Mouse (Mus musculus) frontal cortex, postnatal 14 days (tissue): ENCODE results near the gene Lix1l.
"Not testable (repeated sequence)": the region's sequence is repeated elsewhere in the genome, so short reads cannot be mapped to it uniquely, and the experiment has no call there.

Source experiments
- DNase-seq, 2 experiments: peaks; one replicate each; pipeline ENCODE4 v3.0.0; 2022; ENCODE audit warnings: low spot score in 2 of 2

The Lix1l gene

GRCm38 (mm10) chr3:96581771-96582515 lies 19.0 kb upstream of the Lix1l start:
- DNase-seq, result no peak

DNA sequence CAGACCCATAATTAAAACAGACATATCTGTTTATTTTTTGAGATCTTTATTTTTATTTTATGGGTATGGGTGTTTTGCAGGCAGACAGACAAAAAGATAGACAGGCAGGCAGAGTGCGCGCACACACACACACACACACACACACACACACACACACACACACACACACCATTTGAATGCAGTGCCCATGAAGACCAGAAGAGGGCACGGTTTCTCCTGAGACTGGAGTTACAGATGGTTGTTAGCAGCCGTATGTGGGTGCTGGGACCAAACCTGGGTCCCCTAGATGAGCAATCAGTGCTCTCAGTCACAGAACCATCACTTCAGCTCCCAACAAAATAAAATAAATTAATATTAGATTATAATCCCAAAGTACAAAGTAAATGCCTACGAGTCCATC lies 17.6 kb upstream of the Lix1l start:
- no peak for DNase-seq

DNA sequence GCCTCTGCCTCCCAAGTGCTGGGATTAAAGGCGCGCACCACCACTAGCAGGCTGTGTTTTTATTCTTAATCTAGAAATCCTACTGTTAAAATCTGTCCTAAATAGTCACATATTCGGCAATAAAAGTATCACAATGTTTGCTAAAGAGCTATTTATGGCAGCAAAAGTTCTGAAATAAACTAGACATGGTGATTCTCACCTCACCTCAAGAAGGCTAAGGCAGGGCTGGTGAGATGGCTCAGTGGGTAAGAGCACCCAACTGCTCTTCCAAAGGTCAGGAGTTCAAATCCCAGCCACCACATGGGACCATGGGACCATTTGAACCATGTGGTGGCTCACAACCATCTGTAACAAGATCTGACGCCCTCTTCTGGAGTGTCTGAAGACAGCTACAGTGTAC lies 10.3 kb upstream of the Lix1l start:
- DNase-seq, result no peak

DNA sequence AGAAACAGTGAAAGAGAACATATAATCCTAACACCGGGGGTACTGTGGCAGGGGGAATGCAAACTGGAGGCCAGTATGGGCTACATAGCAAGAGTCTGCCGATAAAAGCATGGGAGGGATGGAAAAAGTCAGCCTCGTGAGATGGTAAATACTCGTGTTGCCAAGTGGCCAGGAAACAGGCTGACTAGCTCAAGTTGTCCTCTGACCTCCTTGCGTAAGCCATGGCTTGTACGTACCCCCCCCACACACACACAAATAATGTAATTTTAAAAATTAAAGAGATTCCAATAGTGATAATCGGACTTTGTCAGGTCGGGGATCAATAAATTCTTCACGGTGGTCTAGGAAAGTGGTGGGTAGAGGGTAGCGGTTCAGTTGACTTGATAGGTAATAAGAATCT lies 7.6 kb upstream of the Lix1l start:
- no peak for DNase-seq

GRCm38 (mm10) chr3:96593790-96594560 lies 7.0 kb upstream of the Lix1l start, which contains the start of gene Polr3gl:
TSS of gene Polr3gl (minus strand) at chr3:96594181.
- peak; percentile 91 to 94 for DNase-seq

GRCm38 (mm10) chr3:96594851-96595250 lies 6.1 kb upstream of the Lix1l start:
- no peak for DNase-seq

- DNase-seq, result peak in 1 of 2 experiments; percentile 40
Observed at GRCm38 (mm10) chr3:96595661-96596060, 5.3 kb upstream of the Lix1l start.

DNA sequence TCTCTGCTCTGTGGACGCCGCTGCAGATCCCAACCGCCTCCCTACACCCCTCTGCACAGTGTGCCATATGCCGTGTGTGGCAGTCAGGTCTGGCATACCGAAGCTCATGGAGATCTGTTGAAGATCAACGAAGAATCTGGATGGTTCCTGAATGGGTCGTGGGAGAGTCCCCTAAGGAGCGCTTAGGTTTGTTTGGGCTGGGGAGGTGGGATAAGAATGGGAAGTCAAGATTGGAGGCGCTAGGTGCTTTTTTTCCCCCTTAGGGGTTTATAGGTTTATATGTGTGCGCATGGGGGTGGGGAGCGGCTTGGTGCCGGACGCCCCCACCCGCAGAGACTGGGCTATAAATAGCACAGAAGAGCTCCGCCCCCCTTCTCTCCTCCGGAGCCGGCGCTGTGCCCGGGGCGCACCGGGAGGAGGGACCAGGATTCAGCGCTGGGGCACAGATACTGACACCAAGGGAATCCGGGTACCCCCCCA lies 4.7 kb upstream of the Lix1l start, which contains the start of gene Ankrd34a:
TSS of gene Ankrd34a (plus strand) at position 409 of the 480 bp plus-strand sequence.
- peak; percentile 71 to 75 for DNase-seq

DNA sequence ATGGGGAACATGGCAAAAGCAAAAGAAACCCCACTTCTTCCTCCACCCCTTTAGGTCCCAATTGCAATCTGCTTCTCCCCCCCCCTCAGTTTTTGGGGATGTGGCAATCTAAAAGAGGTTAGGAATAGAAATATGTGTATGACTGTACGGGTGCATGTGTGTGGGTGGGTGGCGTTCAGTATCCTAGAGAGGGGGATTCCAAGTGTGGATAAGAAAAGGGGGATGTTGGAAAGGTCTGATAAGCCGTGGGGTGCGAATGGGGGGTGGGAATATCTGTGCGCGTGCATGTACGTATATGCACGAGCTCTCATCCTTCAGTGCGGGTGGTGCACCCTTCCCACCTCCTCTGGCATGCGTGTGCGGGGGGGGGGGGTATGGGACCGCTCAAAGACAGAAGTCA lies 4.1 kb upstream of the Lix1l start:
- DNase-seq, result peak in 1 of 2 experiments; percentile 34

GRCm38 (mm10) chr3:96597435-96597891 lies 3.5 kb upstream of the Lix1l start:
- DNase-seq, result peak; percentile 33 to 47

GRCm38 (mm10) chr3:96598156-96599068 lies 2.5 kb upstream of the Lix1l start:
- DNase-seq, result peak; percentile 53 to 61

DNA sequence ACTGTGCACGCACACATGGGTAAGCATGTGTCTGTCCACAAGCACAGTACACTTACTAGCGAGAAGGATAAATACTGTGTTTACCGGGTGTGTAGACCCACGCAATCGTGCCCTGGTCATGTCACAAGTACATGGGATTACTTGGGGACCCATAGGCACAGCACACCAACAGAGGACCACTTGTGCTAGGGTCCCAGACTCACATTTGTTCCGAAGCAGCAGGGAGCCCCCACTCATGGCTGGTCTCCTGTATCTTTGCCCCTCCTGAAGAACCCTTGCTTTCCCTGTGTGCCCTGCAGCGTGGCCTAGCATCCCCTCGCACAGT lies 1.9 kb upstream of the Lix1l start:
- DNase-seq, result no peak

GRCm38 (mm10) chr3:96599411-96599810 lies 1.5 kb upstream of the Lix1l start:
- no peak for DNase-seq

GRCm38 (mm10) chr3:96601251-96601787 lies 370 bp downstream of the Lix1l start:
- peak; percentile 55 for DNase-seq

- DNase-seq, result no peak
Observed at GRCm38 (mm10) chr3:96601941-96602703, 1.2 kb downstream of the Lix1l start.

DNA sequence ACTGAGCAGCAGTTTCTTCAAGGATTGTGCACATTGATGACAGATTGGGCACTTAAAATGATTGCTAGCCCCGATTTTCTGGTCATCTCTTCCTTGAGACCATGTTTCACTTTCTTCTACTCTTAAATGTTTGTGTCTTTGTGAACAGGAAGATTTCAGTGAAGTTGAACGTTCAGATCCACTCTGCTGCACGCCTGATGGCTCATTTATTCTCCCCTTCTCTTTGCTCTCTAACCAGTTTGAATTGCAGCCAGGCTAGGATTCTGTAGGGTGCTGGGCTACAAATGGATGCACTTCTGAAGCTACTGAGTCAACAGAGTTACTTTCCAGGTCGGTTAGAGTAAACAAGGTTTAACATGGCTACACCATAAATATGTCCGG lies 1.7 kb downstream of the Lix1l start:
- DNase-seq, result no peak

GRCm38 (mm10) chr3:96603311-96603710 lies 2.4 kb downstream of the Lix1l start:
- no peak for DNase-seq

- not testable (repeated sequence) for DNase-seq
Observed at GRCm38 (mm10) chr3:96606007-96606406, 5.1 kb downstream of the Lix1l start.

DNA sequence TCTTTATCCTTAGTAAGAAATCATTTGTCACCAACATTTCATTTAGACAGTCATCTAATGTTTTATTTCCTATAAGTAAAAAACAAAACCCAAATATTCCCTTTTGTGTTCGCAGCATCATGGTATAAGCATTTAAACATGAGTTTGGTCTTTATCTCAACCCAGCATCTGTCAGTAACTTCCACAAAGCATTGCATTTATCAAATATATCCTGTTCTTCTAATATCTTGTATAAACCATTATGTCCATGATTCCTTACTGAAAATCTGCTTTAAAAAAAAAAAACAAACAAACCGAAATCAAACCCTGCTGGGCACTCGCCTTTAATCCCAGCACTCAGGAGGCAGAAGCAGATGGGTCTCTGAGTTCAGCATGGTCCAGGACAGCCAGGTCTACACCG lies 5.7 kb downstream of the Lix1l start:
- no peak for DNase-seq

DNA sequence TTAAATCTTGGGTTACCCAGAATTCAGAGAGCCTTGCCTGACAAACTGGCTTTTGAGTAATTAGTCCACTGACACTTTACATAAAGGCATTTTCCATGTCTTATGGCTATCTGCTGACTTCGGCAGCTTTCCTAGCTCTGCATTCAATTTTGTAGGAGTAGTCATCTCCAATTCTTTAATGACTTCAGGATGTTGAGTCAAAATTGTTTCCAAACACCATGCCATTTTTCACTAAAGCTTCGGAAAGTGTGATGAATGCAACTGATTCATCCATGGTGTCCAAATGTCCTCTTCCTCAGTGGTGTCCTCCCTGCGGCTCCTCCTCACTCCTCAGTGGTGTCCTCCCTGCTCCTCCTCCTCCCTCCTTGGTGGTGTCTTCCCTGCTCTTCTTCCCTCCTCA lies 17.0 kb downstream of the Lix1l start:
- DNase-seq, result no peak

DNA sequence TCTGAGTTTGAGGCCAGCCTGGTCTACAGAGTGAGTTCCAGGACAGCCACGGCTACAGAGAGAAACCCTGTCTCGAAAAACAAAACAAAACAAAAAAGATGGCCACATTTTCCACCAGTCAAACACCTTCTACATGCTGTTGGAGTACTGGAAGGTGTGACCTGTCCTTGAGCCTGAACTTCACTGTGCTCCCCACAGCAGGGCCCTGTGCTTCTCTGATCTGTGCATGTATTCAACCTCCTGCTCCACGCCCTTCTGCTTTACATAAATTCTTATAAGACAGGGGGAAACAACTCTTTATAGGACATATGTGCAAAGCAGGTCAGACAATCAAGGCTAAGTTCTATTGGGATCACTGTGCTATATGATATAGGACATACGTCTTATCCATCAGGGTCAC lies 22.3 kb downstream of the Lix1l start:
- no peak for DNase-seq
